Mouse (Mus musculus) hindbrain, embryonic 14.5 days (tissue): Measurements from ENCODE around the gene Ngef. TPM values are rescaled to one million over a fixed set of nuclear protein-coding genes. Genes with fewer than 3 reads are reported as not detected.

ENCODE experiments used
- ATAC-seq: fragments of 200-750 bp; cut with Nextera tagmentation; 2 replicates; pipeline ENCODE4 v1.8.0; 2017; ENCODE audit warnings: moderate number of reproducible peaks, mild to moderate bottlenecking, moderate TSS enrichment, moderate library complexity; ENCODE audit not compliant: low FRiP score
- DNase-seq: peaks from one replicate; pipeline ENCODE4 v3.0.0-alpha.2; 2015; ENCODE audit warnings: low spot score
- H3K27ac ChIP-seq: fragments of 300-500 bp; sonication (generic); 2 replicates; pipeline ENCODE4 v1.5.1; 2014; ENCODE audit warnings: mild to moderate bottlenecking, moderate library complexity
- H3K27me3 ChIP-seq: fragments of 300-500 bp; sonication (generic); 2 replicates; pipeline ENCODE4 v1.6.1; 2014; ENCODE audit warnings: mild to moderate bottlenecking, low read length, mixed read lengths; ENCODE audit not compliant: control insufficient read depth, insufficient read depth
- H3K36me3 ChIP-seq: fragments of 300-500 bp; sonication (generic); replicated peaks from 2 replicates; pipeline ENCODE4 v1.6.1; 2014; ENCODE audit not compliant: control insufficient read depth, insufficient read depth
- H3K4me1 ChIP-seq: fragments of 300-500 bp; sonication (generic); replicated peaks from 2 replicates; pipeline ENCODE4 v1.6.1; 2014; ENCODE audit warnings: antibody characterized with exemption, low read length, mixed read lengths; ENCODE audit not compliant: control insufficient read depth, insufficient read depth
- H3K4me2 ChIP-seq: fragments of 300-500 bp; sonication (generic); replicated peaks from 2 replicates; pipeline ENCODE4 v1.6.1; 2014; ENCODE audit warnings: mild to moderate bottlenecking, moderate library complexity
- H3K4me3 ChIP-seq: fragments of 300-500 bp; sonication (generic); replicated peaks from 2 replicates; pipeline ENCODE4 v1.5.1; 2014; ENCODE audit warnings: mild to moderate bottlenecking, low read length
- H3K9ac ChIP-seq: fragments of 300-500 bp; sonication (generic); 2 replicates; pipeline ENCODE4 v1.6.1; 2014
- H3K9me3 ChIP-seq: fragments of 300-500 bp; sonication (generic); 2 replicates; pipeline ENCODE4 v1.6.1; 2016; ENCODE audit warnings: low read length; ENCODE audit not compliant: control insufficient read depth
- WGBS: fragments of 180-500 bp; shearing (Covaris S2); extraction: QIAGEN DNeasy Blood & Tissue Kit; methylation state at CpG from one replicate; pipeline ENCODE4 v1.1.7; 2014; 5-methylcytosine and 5-hydroxymethylcytosine counted together
- polyA plus RNA-seq: library from polyadenylated mRNA; unstranded; fragments of >200 nt; fragmentation: Nextera tagmentation; extraction: Ambion mirVana; gene quantifications from 2 replicates; pipeline ENCODE4 v1.2.1, GENCODE M21; 2014

Ngef gene
- polyA plus RNA-seq, 1 experiment from 2014 or later = 15.4 TPM

GRCm38 (mm10) chr1:87508591-87509560, 64.8 kb downstream of the Ngef start:
- 18% methylated on average over 26 of the region's 26 CpGs for WGBS
- H3K36me3 ChIP-seq = no peaks in the 10 kb centered on the region
- no peaks in the 10 kb centered on the region for H3K9me3 ChIP-seq
- H3K27me3 ChIP-seq = peaks cover 26% of the 10 kb centered on the region
- ATAC-seq = no peak
- H3K4me2 ChIP-seq = peak overlapping the region; percentile 72
- H3K27ac ChIP-seq = no peak overlapping the region
- peak overlapping the region; percentile 82 for H3K9ac ChIP-seq
- peak overlapping the region; percentile 83 for H3K4me3 ChIP-seq
- no peak for DNase-seq
- H3K4me1 ChIP-seq = no peaks in the 10 kb centered on the region; the same call in 1 of the 2 replicates

DNA sequence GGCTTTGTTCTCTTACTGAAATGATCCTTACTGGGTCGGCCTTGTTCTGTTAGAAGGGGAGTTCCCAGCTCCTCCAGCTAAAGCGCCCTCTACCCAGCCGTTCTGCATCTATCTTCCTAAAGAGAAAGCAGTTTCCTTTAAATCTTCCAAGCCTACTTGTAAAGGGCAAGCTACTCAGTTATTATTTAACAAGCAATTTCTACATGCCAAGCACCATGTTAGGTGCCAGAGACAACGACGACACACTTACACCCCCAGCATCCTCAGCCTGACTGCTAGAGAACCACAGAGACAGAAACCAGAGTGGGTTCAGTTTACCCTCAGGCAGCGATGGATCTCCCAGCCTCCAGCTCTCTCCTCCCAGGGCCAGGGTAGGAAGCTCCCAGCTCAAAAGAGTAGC, 65.8 kb downstream of the Ngef start:
- Histone ChIP-seq H3K9me3 (no peaks in the 10 kb centered on the region), H3K4me2 (no peak overlapping the region), H3K4me1 (no peaks in the 10 kb centered on the region; the same call in 1 of the 2 replicates), H3K4me3 (no peak overlapping the region), H3K9ac (no peak overlapping the region), H3K27ac (no peak overlapping the region), H3K36me3 (no peaks in the 10 kb centered on the region), H3K27me3 (peaks cover 26% of the 10 kb centered on the region)
- WGBS = 55% methylated on average over 6 of the region's 6 CpGs
- ATAC-seq (no peak), DNase-seq (no peak)

GRCm38 (mm10) chr1:87505524-87505923, 68.1 kb downstream of the Ngef start:
- DNase-seq (no peak), ATAC-seq (no peak)
- H3K4me1 ChIP-seq = no peaks in the 10 kb centered on the region; the same call in 1 of the 2 replicates
- no peak overlapping the region for H3K4me2 ChIP-seq
- no peaks in the 10 kb centered on the region for H3K9me3 ChIP-seq
- H3K27me3 ChIP-seq = peaks cover 23% of the 10 kb centered on the region
- 93% methylated on average over 4 of the region's 4 CpGs for WGBS
- no peak overlapping the region for H3K9ac ChIP-seq
- no peaks in the 10 kb centered on the region for H3K36me3 ChIP-seq
- no peak overlapping the region for H3K4me3 ChIP-seq
- no peak overlapping the region for H3K27ac ChIP-seq

GRCm38 (mm10) chr1:87493542-87493941, 80.1 kb downstream of the Ngef start:
- no peaks in the 10 kb centered on the region for H3K36me3 ChIP-seq
- no peak for ATAC-seq
- no peak overlapping the region for H3K27ac ChIP-seq
- 81% methylated on average over 4 of the region's 4 CpGs for WGBS
- no peak for DNase-seq
- no peaks in the 10 kb centered on the region for H3K27me3 ChIP-seq
- H3K4me1 ChIP-seq = no peaks in the 10 kb centered on the region
- no peaks in the 10 kb centered on the region for H3K9me3 ChIP-seq
- H3K4me2 ChIP-seq = no peak overlapping the region
- no peak overlapping the region for H3K4me3 ChIP-seq
- H3K9ac ChIP-seq = no peak overlapping the region

- H3K36me3 ChIP-seq = no peaks in the 10 kb centered on the region
- DNase-seq = no peak
- no peaks in the 10 kb centered on the region for H3K9me3 ChIP-seq
- no peaks in the 10 kb centered on the region for H3K27me3 ChIP-seq
- WGBS = 90% methylated on average over 3 of the region's 3 CpGs
- no peak overlapping the region for H3K27ac ChIP-seq
- no peak overlapping the region for H3K4me2 ChIP-seq
- no peak overlapping the region for H3K4me3 ChIP-seq
- no peaks in the 10 kb centered on the region for H3K4me1 ChIP-seq
- no peak overlapping the region for H3K9ac ChIP-seq
- ATAC-seq = no peak
Observed at GRCm38 (mm10) chr1:87492285-87492684, 81.4 kb downstream of the Ngef start.

- DNase-seq = no peak
- Histone ChIP-seq H3K36me3 (no peaks in the 10 kb centered on the region), H3K4me2 (no peak overlapping the region), H3K4me3 (no peak overlapping the region), H3K9me3 (no peaks in the 10 kb centered on the region), H3K27me3 (no peaks in the 10 kb centered on the region), H3K27ac (no peak overlapping the region), H3K9ac (no peak overlapping the region), H3K4me1 (no peaks in the 10 kb centered on the region)
- 66% methylated on average over 6 of the region's 6 CpGs for WGBS
- no peak for ATAC-seq
Observed at GRCm38 (mm10) chr1:87486386-87486785, 87.3 kb downstream of the Ngef start.

DNA sequence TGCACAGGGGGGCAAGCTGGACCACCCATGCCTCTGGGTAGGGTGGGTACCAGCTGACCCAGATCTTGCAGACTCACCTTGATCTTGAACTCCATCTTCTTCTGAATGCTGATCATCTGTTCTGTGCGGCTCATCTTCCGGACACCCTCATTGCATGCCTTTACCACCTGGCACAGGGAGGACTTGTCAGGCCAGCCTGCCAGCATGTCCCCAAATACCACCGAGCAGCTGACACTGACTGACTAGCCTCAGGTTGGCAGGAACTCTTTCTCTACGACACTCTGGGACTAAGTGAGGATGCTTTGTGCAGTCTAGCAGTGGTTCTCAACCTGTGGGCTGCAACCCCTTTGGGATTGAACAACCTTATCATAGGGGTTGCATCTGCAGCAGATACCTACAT, 91.1 kb downstream of the Ngef start:
- no peaks in the 10 kb centered on the region for H3K36me3 ChIP-seq
- no peaks in the 10 kb centered on the region for H3K4me1 ChIP-seq
- H3K4me2 ChIP-seq = no peak overlapping the region
- H3K4me3 ChIP-seq = no peak overlapping the region
- 86% methylated on average over 4 of the region's 4 CpGs for WGBS
- no peaks in the 10 kb centered on the region for H3K27me3 ChIP-seq
- H3K9me3 ChIP-seq = no peaks in the 10 kb centered on the region
- no peak overlapping the region for H3K27ac ChIP-seq
- no peak overlapping the region for H3K9ac ChIP-seq
- ATAC-seq (no peak), DNase-seq (no peak)

GRCm38 (mm10) chr1:87475076-87475895, 98.4 kb downstream of the Ngef start:
- ATAC-seq = peak; percentile 53; the same call in 1 of the 2 replicates
- DNase-seq = no peak
- peak overlapping the region; percentile 31 for H3K4me3 ChIP-seq

GRCm38 (mm10) chr1:87472576-87472975, 101.1 kb downstream of the Ngef start:
- DNase-seq (no peak), ATAC-seq (no peak)
- Histone ChIP-seq H3K9me3 (no peaks in the 10 kb centered on the region), H3K27me3 (peaks cover 19% of the 10 kb centered on the region; the same call in 1 of the 2 replicates), H3K36me3 (no peaks in the 10 kb centered on the region), H3K4me3 (no peak overlapping the region), H3K9ac (no peak overlapping the region), H3K27ac (no peak overlapping the region), H3K4me1 (peaks cover 7% of the 10 kb centered on the region; the same call in 1 of the 2 replicates), H3K4me2 (no peak overlapping the region)
- 86% methylated on average over 7 of the region's 7 CpGs for WGBS

More at GRCm38 (mm10) chr1:87475076-87475895, 98.4 kb downstream of the Ngef start:
- peaks cover 7% of the 10 kb centered on the region; the same call in 1 of the 2 replicates for H3K4me1 ChIP-seq
- H3K9ac ChIP-seq = peak overlapping the region; percentile 52; the same call in 1 of the 2 replicates
- peaks cover 19% of the 10 kb centered on the region; the same call in 1 of the 2 replicates for H3K27me3 ChIP-seq
- no peaks in the 10 kb centered on the region for H3K9me3 ChIP-seq
- peak overlapping the region; percentile 66 for H3K4me2 ChIP-seq
- H3K27ac ChIP-seq = no peak overlapping the region
- WGBS = 4% methylated on average over 39 of the region's 42 CpGs
- no peaks in the 10 kb centered on the region for H3K36me3 ChIP-seq
